Mouse (Mus musculus) kidney, embryonic 15.5 days (tissue): ENCODE data around the gene Snrnp27. TPM values are rescaled to one million over a fixed set of nuclear protein-coding genes. Genes with fewer than 3 reads are reported as not detected.
A peak's percentile ranks its signal among the peaks of the same experiment; 100 is the strongest.

Experiments
- ATAC-seq: fragments of 200-750 bp; cut with Nextera tagmentation; replicated peaks from 2 replicates; pipeline ENCODE4 v1.8.0; 2017; ENCODE audit warnings: moderate TSS enrichment; ENCODE audit not compliant: low FRiP score
- H3K27ac ChIP-seq: fragments of 300-500 bp; sonication (generic); 2 replicates; pipeline ENCODE4 v1.5.1; 2015; ENCODE audit warnings: mild to moderate bottlenecking, inconsistent platforms
- H3K27me3 ChIP-seq: fragments of 300-500 bp; sonication (generic); 2 replicates; pipeline ENCODE4 v1.6.1; 2015; ENCODE audit warnings: inconsistent platforms
- H3K36me3 ChIP-seq: fragments of 300-500 bp; sonication (generic); 2 replicates; pipeline ENCODE4 v1.6.1; 2015; ENCODE audit warnings: inconsistent platforms
- H3K4me1 ChIP-seq: fragments of 300-500 bp; sonication (generic); 2 replicates; pipeline ENCODE4 v1.6.1; 2015; ENCODE audit warnings: inconsistent platforms
- H3K4me2 ChIP-seq: fragments of 300-500 bp; sonication (generic); 2 replicates; pipeline ENCODE4 v1.6.1; 2015; ENCODE audit warnings: moderate library complexity, mild to moderate bottlenecking, inconsistent platforms
- H3K4me3 ChIP-seq: fragments of 300-500 bp; sonication (generic); replicated peaks from 2 replicates; pipeline ENCODE4 v1.5.1; 2015; ENCODE audit warnings: mild to moderate bottlenecking, inconsistent platforms
- H3K9ac ChIP-seq: fragments of 300-500 bp; sonication (generic); 2 replicates; pipeline ENCODE4 v1.6.1; 2015; ENCODE audit warnings: mild to moderate bottlenecking, inconsistent platforms
- H3K9me3 ChIP-seq: fragments of 300-500 bp; sonication (generic); replicated peaks from 2 replicates; pipeline ENCODE4 v1.6.1; 2016; ENCODE audit warnings: inconsistent platforms
- WGBS: fragments of 180-500 bp; shearing (Covaris S2); methylation state at CpG from one replicate; pipeline ENCODE4 v1.1.7; 2015; ENCODE audit warnings: mixed read lengths; 5-methylcytosine and 5-hydroxymethylcytosine counted together
- polyA plus RNA-seq: library from polyadenylated mRNA; unstranded; fragments of >200 nt; fragmentation: Nextera tagmentation; extraction: Ambion mirVana; gene quantifications from 2 replicates; pipeline ENCODE4 v1.2.1, GENCODE M21; 2015

Gene Snrnp27
- polyA plus RNA-seq, 1 experiment from 2014 or later = 106 TPM

DNA sequence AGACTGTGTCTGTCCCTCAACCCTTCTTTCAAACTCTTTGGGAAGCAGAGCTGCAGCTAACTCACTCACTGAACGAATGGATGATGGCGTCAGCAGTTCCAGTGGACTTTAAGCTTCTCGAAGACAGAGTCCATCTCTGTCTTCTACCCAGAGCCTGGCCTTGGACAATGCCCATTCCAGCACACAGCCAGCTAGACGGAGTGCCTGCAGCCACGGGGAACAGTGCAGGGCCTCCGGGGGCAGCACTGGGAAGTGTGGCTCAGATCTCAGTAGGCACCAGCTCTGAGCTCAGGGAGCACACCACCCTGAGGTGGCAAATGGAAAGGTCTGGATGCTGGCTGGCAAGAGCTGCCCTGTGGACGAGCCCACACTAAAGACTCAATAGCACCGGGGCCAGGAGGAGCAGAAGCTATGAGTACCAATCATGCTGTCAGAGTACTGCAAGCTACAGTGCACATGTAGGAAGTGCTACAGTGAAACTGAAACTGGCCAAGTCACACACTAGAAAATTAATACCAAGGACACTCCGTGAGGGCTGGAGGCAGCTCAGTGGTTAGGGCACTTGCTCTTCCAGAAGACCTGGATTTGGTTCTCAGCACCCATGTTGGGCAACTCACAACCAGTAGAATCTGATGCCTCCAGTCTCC, 29.9 kb downstream of the Snrnp27 start:
- WGBS = 77% methylated on average over 9 of the region's 9 CpGs
- no peak for ATAC-seq
- no peaks in the 10 kb centered on the region for H3K9me3 ChIP-seq

DNA sequence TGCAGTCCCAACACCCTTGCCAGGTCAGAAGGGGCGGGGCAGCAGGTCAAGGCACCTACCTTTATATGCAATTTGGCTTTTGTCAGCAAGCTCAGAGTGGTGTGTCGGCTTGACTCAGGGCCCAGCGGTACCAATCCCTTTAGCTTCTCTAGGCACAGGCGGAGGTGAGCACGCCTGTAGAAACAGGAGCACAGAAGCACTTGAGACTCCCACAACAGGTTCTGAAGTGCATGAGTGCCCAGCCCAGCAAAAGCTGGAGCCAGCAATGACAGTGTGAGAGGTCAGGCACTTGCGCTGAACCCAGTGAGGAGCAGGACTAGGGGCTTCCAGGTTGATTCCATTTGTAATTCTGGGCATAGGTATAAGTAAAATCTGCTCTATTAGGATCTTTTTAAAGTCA, 31.3 kb downstream of the Snrnp27 start:
- WGBS = 92% methylated on average over 6 of the region's 6 CpGs
- no peak for ATAC-seq
- Histone ChIP-seq H3K4me2 (no peak overlapping the region), H3K36me3 (peaks cover 48% of the 10 kb centered on the region), H3K4me3 (no peak overlapping the region), H3K9ac (no peak overlapping the region), H3K27ac (no peak overlapping the region), H3K27me3 (no peaks in the 10 kb centered on the region), H3K4me1 (no peaks in the 10 kb centered on the region), H3K9me3 (no peaks in the 10 kb centered on the region)

More for the DNA sequence above, 29.9 kb downstream of the Snrnp27 start:
- no peaks in the 10 kb centered on the region for H3K4me1 ChIP-seq
- H3K36me3 ChIP-seq = peaks cover 47% of the 10 kb centered on the region
- no peak overlapping the region for H3K27ac ChIP-seq
- no peak overlapping the region for H3K9ac ChIP-seq
- H3K4me3 ChIP-seq = no peak overlapping the region
- no peaks in the 10 kb centered on the region for H3K27me3 ChIP-seq
- H3K4me2 ChIP-seq = no peak overlapping the region

- H3K4me3 ChIP-seq = no peak overlapping the region
- H3K9me3 ChIP-seq = no peaks in the 10 kb centered on the region
- no peak overlapping the region for H3K9ac ChIP-seq
- H3K36me3 ChIP-seq = peaks cover 33% of the 10 kb centered on the region
- no peak overlapping the region for H3K4me2 ChIP-seq
- H3K27me3 ChIP-seq = no peaks in the 10 kb centered on the region
- H3K27ac ChIP-seq = no peak overlapping the region
- ATAC-seq = no peak
- WGBS = 81% methylated on average over 7 of the region's 7 CpGs
- H3K4me1 ChIP-seq = no peaks in the 10 kb centered on the region
Measured at GRCm38 (mm10) chr6:86646143-86646542, 38.2 kb downstream of the Snrnp27 start.

- Histone ChIP-seq H3K27ac (no peak overlapping the region), H3K9ac (no peak overlapping the region), H3K36me3 (peaks cover 27% of the 10 kb centered on the region), H3K4me1 (no peaks in the 10 kb centered on the region), H3K4me2 (no peak overlapping the region), H3K4me3 (no peak overlapping the region), H3K27me3 (no peaks in the 10 kb centered on the region), H3K9me3 (no peaks in the 10 kb centered on the region)
- WGBS = 76% methylated on average over 4 of the region's 4 CpGs
- no peak for ATAC-seq
Measured at GRCm38 (mm10) chr6:86645551-86645950, 38.8 kb downstream of the Snrnp27 start.

DNA sequence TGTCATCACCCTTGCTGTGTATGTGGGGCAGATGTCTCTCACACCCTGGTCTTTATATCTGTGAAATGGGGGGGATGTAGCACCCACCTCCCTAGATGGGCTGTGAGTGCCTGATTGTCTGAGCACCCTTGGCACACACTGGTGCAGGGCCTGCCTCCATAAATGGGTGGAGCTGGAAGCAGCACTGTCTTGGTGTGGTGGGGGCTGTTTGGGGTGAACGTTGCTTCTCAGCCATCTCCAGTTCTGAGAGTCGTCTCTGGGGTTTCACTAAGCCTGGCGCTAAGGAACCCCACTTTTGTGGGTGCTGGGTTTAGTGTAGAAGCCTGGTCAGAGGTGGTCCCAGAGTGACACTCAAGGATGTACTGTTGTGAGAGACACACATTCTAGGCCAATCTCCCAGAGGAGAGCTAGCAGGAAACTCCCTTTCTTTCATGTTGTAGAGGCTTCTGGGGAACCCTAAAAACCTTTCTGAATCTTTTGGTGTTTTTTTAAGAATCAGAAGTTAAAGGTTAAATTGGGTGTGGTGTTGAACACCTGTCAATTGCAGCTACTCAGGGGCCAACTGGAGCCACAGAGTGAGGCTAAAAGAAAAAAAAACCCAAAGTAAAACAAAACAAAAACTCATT, 39.4 kb downstream of the Snrnp27 start:
- no peak overlapping the region for H3K4me2 ChIP-seq
- no peak overlapping the region for H3K27ac ChIP-seq
- no peaks in the 10 kb centered on the region for H3K27me3 ChIP-seq
- H3K9me3 ChIP-seq = no peaks in the 10 kb centered on the region
- no peaks in the 10 kb centered on the region for H3K4me1 ChIP-seq
- no peak for ATAC-seq
- peaks cover 21% of the 10 kb centered on the region for H3K36me3 ChIP-seq
- WGBS = 79% methylated on average over 3 of the region's 3 CpGs
- no peak overlapping the region for H3K9ac ChIP-seq
- no peak overlapping the region for H3K4me3 ChIP-seq

GRCm38 (mm10) chr6:86641716-86642115, 42.6 kb downstream of the Snrnp27 start:
- Histone ChIP-seq H3K4me2 (no peak overlapping the region), H3K4me1 (no peaks in the 10 kb centered on the region), H3K27ac (no peak overlapping the region), H3K27me3 (no peaks in the 10 kb centered on the region), H3K36me3 (no peaks in the 10 kb centered on the region), H3K9ac (no peak overlapping the region), H3K4me3 (no peak overlapping the region), H3K9me3 (no peaks in the 10 kb centered on the region)
- ATAC-seq = no peak
- 73% methylated on average over 8 of the region's 8 CpGs for WGBS

DNA sequence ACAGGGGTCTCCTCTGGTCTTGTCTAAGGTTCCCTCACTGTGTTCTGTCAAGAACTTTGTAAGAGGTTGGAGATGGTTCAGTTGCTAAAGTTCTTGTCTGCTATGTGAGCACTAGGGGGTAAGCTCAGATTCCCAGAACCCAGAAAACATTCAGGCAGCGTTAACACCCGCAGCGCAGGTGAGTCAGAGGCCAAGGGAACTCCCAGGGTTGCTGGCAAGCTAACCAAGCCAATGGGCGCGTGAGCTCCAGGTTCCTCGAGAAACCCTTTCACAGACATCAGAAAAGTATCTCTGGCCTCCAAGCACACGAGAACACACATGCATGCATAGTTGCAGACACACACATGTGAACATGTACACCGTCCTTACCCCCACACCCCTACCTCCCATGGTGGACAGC, 43.5 kb downstream of the Snrnp27 start:
- no peak for ATAC-seq
- H3K4me1 ChIP-seq = no peaks in the 10 kb centered on the region
- H3K9ac ChIP-seq = no peak overlapping the region
- no peak overlapping the region for H3K4me2 ChIP-seq
- no peak overlapping the region for H3K27ac ChIP-seq
- no peaks in the 10 kb centered on the region for H3K27me3 ChIP-seq
- H3K4me3 ChIP-seq = no peak overlapping the region
- WGBS = 85% methylated on average over 8 of the region's 8 CpGs
- no peaks in the 10 kb centered on the region for H3K9me3 ChIP-seq
- H3K36me3 ChIP-seq = no peaks in the 10 kb centered on the region

DNA sequence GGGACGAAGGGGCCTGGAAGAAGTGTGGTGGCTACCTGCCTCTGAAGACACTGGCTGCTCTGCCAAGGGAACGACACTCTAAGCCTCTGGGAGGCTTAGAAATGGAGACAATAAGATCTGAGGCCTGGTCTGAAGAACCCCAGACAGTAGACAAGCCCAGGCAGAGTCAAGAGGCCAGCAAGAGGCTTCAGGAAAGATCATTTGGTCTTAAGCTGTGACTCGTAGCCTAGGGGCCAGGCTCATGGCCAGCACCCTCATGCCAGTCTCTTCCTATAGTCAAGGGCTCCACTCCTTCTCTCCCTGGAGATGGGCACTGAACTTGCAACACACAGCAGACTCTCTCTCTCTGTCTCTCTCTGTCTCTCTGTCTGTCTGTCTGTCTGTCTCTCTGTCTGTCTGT, 44.2 kb downstream of the Snrnp27 start:
- Histone ChIP-seq H3K27me3 (no peaks in the 10 kb centered on the region), H3K4me2 (no peak overlapping the region), H3K9ac (no peak overlapping the region), H3K4me3 (no peak overlapping the region), H3K36me3 (no peaks in the 10 kb centered on the region), H3K9me3 (no peaks in the 10 kb centered on the region), H3K27ac (no peak overlapping the region), H3K4me1 (no peaks in the 10 kb centered on the region)
- ATAC-seq = no peak
- whole genome bisulfite sequencing = 82% methylated on average over 3 of the region's 3 CpGs

DNA sequence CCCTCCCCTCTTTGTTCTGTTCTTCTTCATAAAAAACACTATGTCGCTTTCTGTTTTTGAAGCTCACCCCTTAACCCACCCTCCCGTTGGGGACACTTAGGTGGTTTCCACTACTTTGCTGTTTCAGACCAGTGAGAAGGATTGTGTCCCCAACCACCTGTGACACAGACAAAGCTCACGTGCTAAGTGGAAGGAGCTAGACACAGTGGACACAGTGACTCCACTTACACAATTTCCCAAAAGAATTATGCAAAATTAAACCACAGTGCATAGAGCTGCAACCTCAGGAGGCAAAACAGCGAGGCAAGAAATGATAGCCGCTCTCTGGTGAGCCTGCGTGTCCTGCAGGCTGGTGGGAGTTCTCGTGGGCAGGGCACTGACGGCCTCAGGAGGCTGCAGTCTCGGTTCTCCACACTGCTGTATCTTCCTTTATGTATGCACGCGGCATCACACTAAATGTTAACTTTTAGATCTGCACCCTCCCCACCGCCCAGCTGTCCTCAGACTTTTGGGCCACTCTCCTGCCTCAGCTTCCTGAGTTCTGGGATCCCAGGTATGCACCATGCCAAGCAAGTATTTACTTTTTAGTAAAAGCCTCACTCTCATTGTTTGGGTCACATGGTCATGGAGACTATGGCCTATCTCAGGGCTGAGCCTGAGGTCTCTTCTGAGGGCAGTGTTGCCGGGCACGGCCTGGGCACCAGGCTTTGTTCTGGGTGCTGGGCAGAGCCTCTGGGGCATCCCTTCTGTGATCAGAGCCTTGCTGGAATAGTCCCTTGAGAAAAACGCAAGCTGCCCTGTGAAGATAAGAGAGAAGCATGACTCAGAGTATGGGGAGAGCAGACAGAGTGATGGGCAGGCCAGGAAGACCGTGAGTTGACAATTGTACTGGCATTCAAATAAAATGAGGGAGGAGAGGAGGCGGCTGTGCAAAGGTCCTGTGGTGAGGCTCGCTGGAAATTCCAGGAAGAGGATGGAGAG, 44.9 kb downstream of the Snrnp27 start:
- peak; percentile 72 for ATAC-seq
- Histone ChIP-seq H3K27me3 (no peaks in the 10 kb centered on the region), H3K4me2 (no peak overlapping the region), H3K36me3 (no peaks in the 10 kb centered on the region), H3K9me3 (no peaks in the 10 kb centered on the region), H3K4me1 (no peaks in the 10 kb centered on the region), H3K27ac (no peak overlapping the region), H3K9ac (no peak overlapping the region), H3K4me3 (no peak overlapping the region)
- 80% methylated on average over 18 of the region's 18 CpGs for WGBS

DNA sequence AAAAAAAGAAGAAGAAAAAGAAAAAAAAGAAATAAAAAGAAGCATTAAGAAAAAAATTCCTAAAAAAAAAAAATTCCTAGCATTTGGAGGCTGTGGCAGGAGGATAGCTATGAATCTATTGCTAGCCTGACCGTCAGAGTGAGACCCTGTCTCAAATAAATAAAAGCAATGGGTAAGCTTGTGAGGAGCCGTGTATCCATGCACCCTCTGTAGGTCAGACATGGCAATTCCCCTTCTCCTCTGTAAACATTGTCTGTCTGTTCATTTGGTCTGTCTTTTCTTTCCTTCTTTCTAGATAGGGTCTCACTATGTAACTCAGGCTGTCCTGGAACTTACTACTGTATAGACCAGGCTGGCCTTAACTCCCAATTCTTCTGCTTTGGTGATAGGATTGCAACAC, 45.9 kb downstream of the Snrnp27 start:
- 14% methylated on average over 2 of the region's 2 CpGs for WGBS
- no peak overlapping the region for H3K4me2 ChIP-seq
- no peak overlapping the region for H3K27ac ChIP-seq
- no peaks in the 10 kb centered on the region for H3K36me3 ChIP-seq
- H3K4me3 ChIP-seq = no peak overlapping the region
- no peak overlapping the region for H3K9ac ChIP-seq
- no peaks in the 10 kb centered on the region for H3K9me3 ChIP-seq
- no peaks in the 10 kb centered on the region for H3K27me3 ChIP-seq
- no peak for ATAC-seq
- H3K4me1 ChIP-seq = no peaks in the 10 kb centered on the region

GRCm38 (mm10) chr6:86637860-86638259, 46.5 kb downstream of the Snrnp27 start:
- Histone ChIP-seq H3K4me1 (no peaks in the 10 kb centered on the region), H3K9me3 (no peaks in the 10 kb centered on the region), H3K9ac (no peak overlapping the region), H3K27me3 (no peaks in the 10 kb centered on the region), H3K4me2 (no peak overlapping the region), H3K36me3 (no peaks in the 10 kb centered on the region), H3K27ac (no peak overlapping the region), H3K4me3 (no peak overlapping the region)
- WGBS = 61% methylated on average over 2 of the region's 2 CpGs
- ATAC-seq = no peak

- no peaks in the 10 kb centered on the region for H3K27me3 ChIP-seq
- ATAC-seq = 0 out of 2 replicates have a peak, but pooled peaks have one; percentile 35
- H3K4me2 ChIP-seq = no peak overlapping the region
- H3K9me3 ChIP-seq = no peaks in the 10 kb centered on the region
- no peak overlapping the region for H3K27ac ChIP-seq
- no peak overlapping the region for H3K4me3 ChIP-seq
- no peak overlapping the region for H3K9ac ChIP-seq
- H3K4me1 ChIP-seq = no peaks in the 10 kb centered on the region
- no peaks in the 10 kb centered on the region for H3K36me3 ChIP-seq
- WGBS = 68% methylated on average over 4 of the region's 4 CpGs
Measured at GRCm38 (mm10) chr6:86637171-86637835, 47.0 kb downstream of the Snrnp27 start.
